Mouse (Mus musculus) induced T-regulatory cell, adult 2 months (primary cell): ENCODE data around the gene 4930412O13Rik.

ENCODE experiments used
- DNase-seq: peaks from one replicate; pipeline ENCODE4 v3.0.0-alpha.2; 2012; ENCODE audit warnings: low read depth

4930412O13Rik gene

DNA sequence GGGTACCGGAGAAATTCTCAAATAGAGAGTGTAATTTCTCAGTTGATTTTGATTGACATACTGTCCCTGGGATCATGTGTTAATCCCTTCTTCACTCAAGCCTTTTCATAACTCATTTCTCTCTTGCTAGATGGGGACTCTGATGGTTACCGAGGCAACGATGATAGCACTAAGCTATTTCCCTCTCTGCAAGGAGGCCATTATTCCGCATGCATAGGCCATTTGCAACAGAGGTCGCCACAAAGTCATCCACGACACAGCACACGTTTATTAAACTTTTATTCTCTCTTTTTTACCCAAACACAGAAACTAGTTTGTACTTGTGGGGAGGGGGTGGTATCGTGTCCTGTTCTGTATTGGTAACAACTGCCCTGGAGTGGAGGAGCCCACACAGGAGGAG is 16.8 kb downstream of the 4930412O13Rik start:
- peak; percentile 14 for DNase-seq

DNA sequence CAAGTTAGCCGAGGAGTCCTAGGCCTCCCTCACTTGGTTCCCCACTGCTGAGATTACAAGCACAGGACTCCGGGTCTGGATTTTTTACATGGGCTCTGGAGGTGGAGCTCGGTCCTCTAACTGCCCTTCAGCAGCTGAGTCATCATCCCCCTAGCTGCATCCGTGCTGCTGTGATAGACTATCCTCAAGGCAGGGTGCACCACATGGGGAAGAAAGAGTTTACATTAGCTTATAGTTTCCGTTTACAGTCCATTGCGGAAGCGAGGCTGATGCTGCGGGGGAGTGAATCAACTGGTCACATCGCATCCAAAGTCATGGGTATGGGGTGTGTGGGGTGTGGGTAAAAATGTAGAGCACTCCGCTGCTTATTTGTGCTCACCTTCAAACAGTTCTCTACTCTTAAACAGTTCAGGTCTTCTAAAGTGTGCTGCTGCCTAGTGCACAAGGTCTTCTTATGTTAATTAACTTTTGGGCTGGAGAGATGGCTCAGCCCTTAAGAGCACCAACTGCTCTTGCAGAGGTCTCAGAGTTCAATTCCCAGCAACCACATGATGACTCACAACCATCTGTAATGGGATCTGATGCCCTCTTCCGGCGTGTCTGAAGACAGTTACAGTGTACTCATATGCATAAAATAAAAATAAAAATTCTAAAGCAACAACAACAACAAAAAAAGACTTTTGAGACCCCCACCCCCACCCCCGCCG is 23.0 kb downstream of the 4930412O13Rik start:
- DNase-seq, result no peak

DNA sequence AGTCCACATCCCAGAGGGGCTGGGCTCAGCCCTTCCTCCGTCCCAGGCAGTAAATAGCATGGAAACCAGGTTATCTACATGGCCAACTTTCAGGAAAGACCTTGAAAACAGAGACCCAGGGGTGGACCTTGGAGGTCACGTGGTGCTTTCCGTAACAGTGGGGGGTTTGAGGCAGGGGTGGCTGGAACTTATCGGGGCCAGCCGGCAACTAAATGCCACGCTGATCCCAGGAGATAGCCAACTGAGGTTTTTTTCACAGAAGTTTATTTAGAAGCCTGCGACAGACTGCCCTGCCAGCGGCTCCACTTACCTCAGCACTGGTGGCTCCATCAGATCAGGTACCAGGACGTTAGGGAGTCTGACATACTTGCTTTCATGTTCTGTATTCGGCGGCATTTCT is 24.9 kb downstream of the 4930412O13Rik start:
- DNase-seq, result no peak

DNA sequence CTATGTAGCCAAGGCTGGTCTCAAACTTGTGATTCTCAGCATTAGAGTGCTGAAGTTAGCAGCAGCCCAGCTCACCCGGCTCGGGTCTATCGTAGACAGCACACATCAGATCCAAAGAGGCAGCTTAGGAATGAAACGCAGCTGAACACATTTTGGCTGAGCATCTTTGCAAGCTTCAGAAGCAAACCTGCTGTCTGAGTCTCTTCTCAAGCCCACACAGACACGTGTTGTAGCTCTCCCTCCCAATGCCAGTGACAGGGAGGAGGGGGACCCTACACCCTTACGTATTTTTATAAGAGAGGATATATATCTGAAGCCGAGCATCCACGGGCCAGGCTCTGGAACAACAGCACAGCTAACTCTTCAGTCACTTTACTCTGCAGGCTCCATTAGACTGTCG is 36.5 kb downstream of the 4930412O13Rik start:
- DNase-seq, result no peak

- no peak for DNase-seq
Measured at GRCm38 (mm10) chr2:9918691-9919471, 37.8 kb downstream of the 4930412O13Rik start.

DNA sequence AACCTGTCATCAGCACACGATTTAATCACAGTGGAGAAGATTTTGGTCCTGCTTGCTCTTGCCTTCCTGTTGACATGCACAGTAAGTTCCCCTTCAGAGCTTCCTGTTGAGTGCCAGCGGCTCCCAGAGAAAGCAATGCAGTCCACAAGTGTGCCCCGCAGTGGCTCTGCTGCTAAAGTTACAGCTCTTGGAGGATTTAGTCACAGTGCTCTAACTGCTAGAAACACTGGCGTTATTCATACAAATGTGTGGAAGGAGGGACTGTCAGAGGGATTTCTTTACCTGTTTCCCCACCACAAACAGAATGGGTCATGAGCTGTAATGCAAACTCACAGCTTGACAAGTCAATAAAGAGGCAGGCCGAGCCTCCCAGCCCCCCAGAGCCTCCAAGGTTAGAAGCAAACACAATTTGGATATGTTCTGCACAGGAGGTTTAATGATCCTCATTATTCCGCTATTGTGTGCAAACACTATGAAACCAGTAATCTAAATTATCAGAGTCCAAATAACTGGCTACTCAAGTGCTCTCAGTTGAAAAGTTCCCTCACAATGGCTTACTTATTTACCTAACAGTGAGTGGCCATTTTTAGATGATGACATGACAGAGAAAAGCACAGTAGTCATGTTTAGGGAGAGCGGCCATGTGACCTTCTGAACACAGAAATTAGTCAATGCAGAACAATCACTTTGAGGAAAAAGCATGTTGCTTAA is 45.3 kb downstream of the 4930412O13Rik start:
- no peak for DNase-seq

GRCm38 (mm10) chr2:9926905-9927283 is 45.8 kb downstream of the 4930412O13Rik start:
- DNase-seq, result no peak
